Mouse (Mus musculus) embryonic facial prominence, embryonic 10.5 days (tissue): Measurements from ENCODE around the gene Rhbdf1. TPM values are rescaled to one million over a fixed set of nuclear protein-coding genes. Genes with fewer than 3 reads are reported as not detected.
A peak's percentile ranks its signal among the peaks of the same experiment; 100 is the strongest.

ENCODE experiments used
- DNase-seq: peaks from one replicate; pipeline ENCODE4 v3.0.0-alpha.2; 2017; ENCODE audit warnings: low spot score
- H3K27ac ChIP-seq: fragments of 300-500 bp; sonication (generic); replicated peaks from 2 replicates; pipeline ENCODE4 v1.5.1; 2016; ENCODE audit warnings: mild to moderate bottlenecking
- H3K27me3 ChIP-seq: fragments of 300-500 bp; sonication (generic); replicated peaks from 2 replicates; pipeline ENCODE4 v1.6.1; 2016; ENCODE audit warnings: low read depth, mild to moderate bottlenecking; ENCODE audit not compliant: poor library complexity, severe bottlenecking
- H3K36me3 ChIP-seq: fragments of 300-500 bp; sonication (generic); replicated peaks from 2 replicates; pipeline ENCODE4 v1.6.1; 2016; ENCODE audit warnings: mild to moderate bottlenecking, moderate library complexity
- H3K4me1 ChIP-seq: fragments of 300-500 bp; sonication (generic); 2 replicates; pipeline ENCODE4 v1.6.1; 2016
- H3K4me3 ChIP-seq: fragments of 300-500 bp; sonication (generic); 2 replicates; pipeline ENCODE4 v1.5.1; 2016; ENCODE audit warnings: mild to moderate bottlenecking, moderate library complexity
- H3K9me3 ChIP-seq: fragments of 300-500 bp; sonication (generic); 2 replicates; pipeline ENCODE4 v1.6.1; 2016; ENCODE audit warnings: mild to moderate bottlenecking
- whole genome bisulfite sequencing: fragments of 180-500 bp; shearing (Covaris S2); methylation state at CpG from one replicate; pipeline ENCODE4 v1.1.7; 2016; 5-methylcytosine and 5-hydroxymethylcytosine counted together
- polyA plus RNA-seq: library from polyadenylated mRNA; unstranded; fragments of >200 nt; fragmentation: Nextera tagmentation; extraction: Ambion mirVana; gene quantifications from 2 replicates; pipeline ENCODE4 v1.2.1, GENCODE M21; 2016

Gene Rhbdf1
- polyA plus RNA-seq, 1 experiment from 2014 or later: 33.1 TPM

GRCm38 (mm10) chr11:32193156-32193555 is 28.9 kb downstream of the Rhbdf1 start:
- no peak overlapping the region for H3K27ac ChIP-seq
- H3K9me3 ChIP-seq: no peaks in the 10 kb centered on the region
- H3K27me3 ChIP-seq: peaks cover 8% of the 10 kb centered on the region
- DNase-seq: no peak
- H3K36me3 ChIP-seq: no peaks in the 10 kb centered on the region
- peaks cover 22% of the 10 kb centered on the region for H3K4me1 ChIP-seq
- WGBS: 91% methylated on average over 10 of the region's 10 CpGs
- H3K4me3 ChIP-seq: no peak overlapping the region

DNA sequence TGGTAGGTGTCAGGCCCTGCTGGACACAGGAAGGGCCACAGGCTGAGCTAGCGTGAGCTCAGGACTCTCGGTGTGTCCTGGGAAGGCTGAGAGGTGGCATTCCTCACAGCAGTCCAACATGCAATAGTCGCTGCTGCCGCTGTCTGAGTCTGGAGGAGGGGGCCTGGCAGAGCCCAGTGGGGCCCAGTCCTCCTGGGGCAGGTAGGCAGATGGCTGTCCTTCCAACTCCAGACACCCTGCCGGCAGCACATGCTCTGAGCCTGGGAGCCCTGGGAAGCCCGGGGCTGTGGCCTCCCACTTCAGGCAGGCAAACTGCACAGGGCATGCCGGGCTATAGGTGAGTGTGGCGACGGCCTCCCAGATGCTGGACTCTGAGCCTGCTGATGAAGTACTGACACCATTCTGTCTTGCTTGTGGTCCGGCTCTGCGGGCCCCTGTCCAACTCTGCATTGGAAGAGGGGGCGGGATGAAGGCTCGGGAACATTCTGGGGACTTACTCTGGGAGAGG is 31.4 kb downstream of the Rhbdf1 start:
- H3K9me3 ChIP-seq: no peaks in the 10 kb centered on the region
- peaks cover 15% of the 10 kb centered on the region for H3K4me1 ChIP-seq
- no peak overlapping the region for H3K4me3 ChIP-seq
- DNase-seq: no peak
- H3K27ac ChIP-seq: no peak overlapping the region; the same call in 1 of the 2 replicates
- peaks cover 6% of the 10 kb centered on the region for H3K27me3 ChIP-seq
- no peaks in the 10 kb centered on the region for H3K36me3 ChIP-seq
- 72% methylated on average over 13 of the region's 13 CpGs for WGBS

GRCm38 (mm10) chr11:32190119-32190518 is 32.0 kb downstream of the Rhbdf1 start:
- WGBS: 79% methylated on average over 9 of the region's 9 CpGs
- H3K27me3 ChIP-seq: peaks cover 6% of the 10 kb centered on the region
- peaks cover 15% of the 10 kb centered on the region for H3K4me1 ChIP-seq
- H3K27ac ChIP-seq: no peak overlapping the region; the same call in 1 of the 2 replicates
- no peak for DNase-seq
- H3K36me3 ChIP-seq: no peaks in the 10 kb centered on the region
- no peaks in the 10 kb centered on the region for H3K9me3 ChIP-seq
- H3K4me3 ChIP-seq: no peak overlapping the region

DNA sequence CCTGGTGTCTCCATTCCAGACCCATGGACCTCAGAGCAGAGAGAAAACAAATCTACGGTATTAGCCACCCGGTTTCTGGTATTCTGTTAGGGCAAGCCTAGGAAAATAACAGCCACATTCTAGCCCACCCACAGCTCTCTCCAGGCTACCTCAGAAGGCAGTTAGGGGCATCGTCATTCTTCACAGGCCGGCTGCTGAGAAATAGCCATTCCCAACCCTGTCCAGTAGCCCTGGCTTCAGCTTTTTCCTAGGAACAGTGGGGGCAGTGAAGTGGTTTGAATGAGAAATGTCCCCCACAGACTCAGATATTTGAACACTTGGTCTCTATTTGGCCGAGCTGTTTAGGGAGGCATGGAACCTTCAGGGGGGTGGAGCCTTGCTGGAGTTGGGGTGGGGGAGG is 32.7 kb downstream of the Rhbdf1 start:
- 66% methylated on average over 5 of the region's 5 CpGs for WGBS
- peaks cover 15% of the 10 kb centered on the region for H3K4me1 ChIP-seq
- no peaks in the 10 kb centered on the region for H3K9me3 ChIP-seq
- no peak overlapping the region for H3K4me3 ChIP-seq
- no peaks in the 10 kb centered on the region for H3K36me3 ChIP-seq
- DNase-seq: no peak
- peaks cover 3% of the 10 kb centered on the region for H3K27me3 ChIP-seq
- no peak overlapping the region for H3K27ac ChIP-seq

- H3K4me3 ChIP-seq: no peak overlapping the region
- WGBS: 84% methylated on average over 12 of the region's 12 CpGs
Observed at GRCm38 (mm10) chr11:32188881-32189280, 33.2 kb downstream of the Rhbdf1 start.

DNA sequence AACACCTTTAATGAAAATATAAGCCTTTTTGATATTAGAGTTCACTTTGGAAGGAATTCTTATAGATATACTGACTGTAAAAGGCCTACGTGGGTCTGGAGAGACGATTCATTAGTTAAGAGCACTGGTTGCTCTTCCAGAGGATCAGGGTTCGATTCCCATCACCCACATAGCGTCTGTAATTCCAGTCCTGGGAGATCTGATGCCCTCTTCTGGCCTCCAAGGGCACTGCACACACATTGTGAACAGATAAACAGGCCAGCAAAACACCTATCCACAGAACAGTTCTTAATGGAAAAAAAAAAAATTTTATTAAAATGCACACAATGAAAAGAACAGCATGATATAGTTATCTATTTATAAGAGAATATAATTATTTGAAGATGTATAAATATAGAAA is 34.8 kb downstream of the Rhbdf1 start:
- H3K4me3 ChIP-seq: no peak overlapping the region
- 91% methylated on average over 4 of the region's 4 CpGs for WGBS
- no peak overlapping the region for H3K27ac ChIP-seq
- H3K36me3 ChIP-seq: no peaks in the 10 kb centered on the region
- H3K4me1 ChIP-seq: peaks cover 8% of the 10 kb centered on the region; the same call in 1 of the 2 replicates
- DNase-seq: no peak
- no peaks in the 10 kb centered on the region for H3K9me3 ChIP-seq
- H3K27me3 ChIP-seq: no peaks in the 10 kb centered on the region

More at GRCm38 (mm10) chr11:32188881-32189280, 33.2 kb downstream of the Rhbdf1 start:
- H3K9me3 ChIP-seq: no peaks in the 10 kb centered on the region
- H3K4me1 ChIP-seq: peaks cover 15% of the 10 kb centered on the region
- H3K27ac ChIP-seq: no peak overlapping the region
- DNase-seq: no peak
- H3K27me3 ChIP-seq: no peaks in the 10 kb centered on the region
- H3K36me3 ChIP-seq: no peaks in the 10 kb centered on the region

DNA sequence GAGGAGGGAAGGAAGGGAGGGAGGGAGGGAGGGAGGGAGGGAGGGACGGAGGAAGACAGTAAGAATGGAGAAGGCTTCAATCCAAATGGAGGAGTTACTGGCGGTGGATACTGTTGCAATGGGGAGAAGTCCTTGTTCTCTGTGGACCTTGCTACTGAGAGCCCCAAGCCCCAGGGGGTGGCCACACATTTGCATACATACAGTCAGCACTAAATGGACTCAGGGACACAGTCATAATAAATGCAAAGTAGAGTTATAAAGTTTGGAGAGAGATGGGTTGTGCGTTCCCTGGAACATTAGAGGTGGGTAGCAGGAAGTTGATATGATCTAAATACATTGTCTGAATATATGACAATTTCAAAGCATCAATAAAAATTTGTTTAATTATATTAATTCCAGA is 36.1 kb downstream of the Rhbdf1 start:
- DNase-seq: no peak
- peaks cover 8% of the 10 kb centered on the region; the same call in 1 of the 2 replicates for H3K4me1 ChIP-seq
- H3K36me3 ChIP-seq: no peaks in the 10 kb centered on the region
- H3K27ac ChIP-seq: no peak overlapping the region
- no peaks in the 10 kb centered on the region for H3K9me3 ChIP-seq
- no peak overlapping the region for H3K4me3 ChIP-seq
- WGBS: 88% methylated on average over 3 of the region's 3 CpGs
- H3K27me3 ChIP-seq: no peaks in the 10 kb centered on the region

- 89% methylated on average over 8 of the region's 8 CpGs for WGBS
- no peaks in the 10 kb centered on the region for H3K9me3 ChIP-seq
- no peak for DNase-seq
Observed at GRCm38 (mm10) chr11:32184469-32184868, 37.6 kb downstream of the Rhbdf1 start.

GRCm38 (mm10) chr11:32181973-32182868 is 39.9 kb downstream of the Rhbdf1 start:
- Histone ChIP-seq H3K27me3 (no peaks in the 10 kb centered on the region), H3K36me3 (no peaks in the 10 kb centered on the region), H3K9me3 (no peaks in the 10 kb centered on the region), H3K4me1 (no peaks in the 10 kb centered on the region), H3K27ac (no peak overlapping the region), H3K4me3 (no peak overlapping the region)
- peak; percentile 77 for DNase-seq
- WGBS: 47% methylated on average over 25 of the region's 25 CpGs

More at GRCm38 (mm10) chr11:32184469-32184868, 37.6 kb downstream of the Rhbdf1 start:
- Histone ChIP-seq H3K4me1 (peaks cover under 1% of the 10 kb centered on the region; the same call in 1 of the 2 replicates), H3K4me3 (no peak overlapping the region), H3K27me3 (no peaks in the 10 kb centered on the region), H3K27ac (no peak overlapping the region), H3K36me3 (no peaks in the 10 kb centered on the region)

- H3K4me3 ChIP-seq: no peak overlapping the region
- no peaks in the 10 kb centered on the region for H3K4me1 ChIP-seq
- no peak overlapping the region for H3K27ac ChIP-seq
- no peaks in the 10 kb centered on the region for H3K9me3 ChIP-seq
- DNase-seq: no peak
- no peaks in the 10 kb centered on the region for H3K27me3 ChIP-seq
- H3K36me3 ChIP-seq: no peaks in the 10 kb centered on the region
- WGBS: 77% methylated on average over 4 of the region's 4 CpGs
Observed at GRCm38 (mm10) chr11:32181246-32181645, 40.9 kb downstream of the Rhbdf1 start.

GRCm38 (mm10) chr11:32178506-32178905 is 43.6 kb downstream of the Rhbdf1 start:
- no peaks in the 10 kb centered on the region for H3K9me3 ChIP-seq
- no peak for DNase-seq
- no peaks in the 10 kb centered on the region for H3K27me3 ChIP-seq
- H3K4me1 ChIP-seq: no peaks in the 10 kb centered on the region
- no peak overlapping the region for H3K4me3 ChIP-seq
- no peaks in the 10 kb centered on the region for H3K36me3 ChIP-seq
- no peak overlapping the region for H3K27ac ChIP-seq
- WGBS: 83% methylated on average over 1 of the region's 1 CpGs

DNA sequence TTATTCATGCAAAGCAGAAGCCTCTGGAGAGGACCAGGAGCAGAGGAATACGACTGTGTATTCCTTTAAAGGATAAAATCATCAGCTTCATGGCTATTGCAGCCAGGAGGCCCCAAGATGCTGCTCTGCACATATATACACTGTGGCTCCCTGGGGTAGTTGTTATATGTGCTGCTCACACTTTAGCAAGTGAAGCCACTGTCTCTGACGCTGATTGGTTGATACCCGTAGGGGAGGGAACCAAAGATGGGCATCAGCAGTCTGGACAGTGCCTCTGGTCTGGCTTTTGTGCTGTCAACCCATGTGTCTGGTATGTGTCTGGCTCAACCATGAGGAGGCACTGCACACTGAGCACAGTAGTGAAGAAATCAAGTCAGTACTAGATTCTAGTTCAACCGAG is 55.4 kb downstream of the Rhbdf1 start:
- peaks cover 12% of the 10 kb centered on the region for H3K4me1 ChIP-seq
- no peaks in the 10 kb centered on the region for H3K9me3 ChIP-seq
- no peak for DNase-seq
- 81% methylated on average over 4 of the region's 4 CpGs for WGBS
- peaks cover 4% of the 10 kb centered on the region for H3K27me3 ChIP-seq
- no peak overlapping the region for H3K27ac ChIP-seq
- no peaks in the 10 kb centered on the region for H3K36me3 ChIP-seq
- no peak overlapping the region for H3K4me3 ChIP-seq
